Mouse (Mus musculus) forebrain, embryonic 10.5 days (tissue): ENCODE results near the gene Fgfr2. TPM values are rescaled to one million over a fixed set of nuclear protein-coding genes. Genes with fewer than 3 reads are reported as not detected.

Experiments
- DNase-seq: peaks from one replicate; pipeline ENCODE4 v3.0.0-alpha.2; 2017; ENCODE audit warnings: low spot score; ENCODE audit errors: extremely low spot score
- H3K27ac ChIP-seq: fragments of 300-500 bp; sonication (generic); 2 replicates; pipeline ENCODE4 v1.5.1; 2016; ENCODE audit warnings: mild to moderate bottlenecking
- H3K27me3 ChIP-seq: fragments of 300-500 bp; sonication (generic); 2 replicates; pipeline ENCODE4 v1.6.1; 2016; ENCODE audit warnings: mild to moderate bottlenecking; ENCODE audit not compliant: poor library complexity, severe bottlenecking
- H3K36me3 ChIP-seq: fragments of 300-500 bp; sonication (generic); replicated peaks from 2 replicates; pipeline ENCODE4 v1.6.1; 2016; ENCODE audit warnings: mild to moderate bottlenecking, moderate library complexity
- H3K4me1 ChIP-seq: fragments of 300-500 bp; sonication (generic); 2 replicates; pipeline ENCODE4 v1.6.1; 2016
- H3K4me3 ChIP-seq: fragments of 300-500 bp; sonication (generic); 2 replicates; pipeline ENCODE4 v1.5.1; 2016; ENCODE audit warnings: mild to moderate bottlenecking, moderate library complexity
- H3K9me3 ChIP-seq: fragments of 300-500 bp; sonication (generic); 2 replicates; pipeline ENCODE4 v1.6.1; 2016; ENCODE audit warnings: mild to moderate bottlenecking, moderate library complexity
- WGBS: fragments of 180-500 bp; shearing (Covaris S2); methylation state at CpG from one replicate; pipeline ENCODE4 v1.1.7; 2016; 5-methylcytosine and 5-hydroxymethylcytosine counted together
- polyA plus RNA-seq: library from polyadenylated mRNA; unstranded; fragments of >200 nt; fragmentation: Nextera tagmentation; extraction: Ambion mirVana; gene quantifications from 2 replicates; pipeline ENCODE4 v1.2.1, GENCODE M21; 2016

Gene Fgfr2
- polyA plus RNA-seq, 1 experiment from 2014 or later: 55.7 TPM

DNA sequence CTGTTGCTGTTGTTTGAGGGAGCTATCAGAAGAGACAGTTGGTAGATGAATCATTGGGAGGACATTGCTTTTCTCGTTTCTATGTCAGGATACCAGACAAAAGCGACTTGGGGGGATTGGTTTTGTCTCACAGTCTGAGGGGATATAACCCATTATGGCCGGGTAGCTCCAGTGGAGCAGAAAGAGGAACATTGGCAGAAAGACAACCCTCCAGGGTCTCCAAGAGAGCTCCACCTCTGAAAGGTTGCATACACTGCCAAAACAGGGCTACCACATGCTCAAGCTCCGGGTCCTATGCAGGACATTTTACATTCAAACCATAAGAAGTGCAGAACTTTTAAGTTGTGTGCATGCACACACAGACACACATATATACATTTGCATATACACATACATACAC, 1517.7 kb downstream of the Fgfr2 start:
- Histone ChIP-seq H3K27ac (no peak overlapping the region), H3K9me3 (no peaks in the 10 kb centered on the region), H3K4me3 (no peak overlapping the region), H3K36me3 (no peaks in the 10 kb centered on the region), H3K4me1 (peaks cover 18% of the 10 kb centered on the region), H3K27me3 (peaks cover 95% of the 10 kb centered on the region)
- DNase-seq: no peak
- WGBS: 75% methylated on average over 4 of the region's 4 CpGs

DNA sequence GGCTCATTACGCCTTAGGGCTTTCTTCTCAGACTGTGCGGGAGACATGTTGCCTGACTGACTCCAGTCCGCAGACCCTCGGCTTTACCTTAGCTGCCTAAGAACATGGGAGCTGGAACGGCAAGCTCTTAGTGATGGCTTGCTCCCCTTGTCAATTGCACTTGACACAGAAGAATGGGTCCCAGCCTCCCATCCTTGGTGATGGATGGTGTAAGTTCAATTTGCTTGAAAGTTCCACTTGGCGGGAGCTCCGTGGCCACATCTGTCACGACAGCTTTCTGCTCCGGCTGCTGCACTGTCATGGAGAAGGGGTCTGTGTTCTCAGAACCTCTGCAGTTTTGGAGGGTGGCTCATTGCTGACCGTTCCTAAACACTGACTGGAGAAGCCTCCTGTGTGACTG, 1518.2 kb downstream of the Fgfr2 start:
- H3K36me3 ChIP-seq: no peaks in the 10 kb centered on the region
- H3K27ac ChIP-seq: no peak overlapping the region
- H3K9me3 ChIP-seq: no peaks in the 10 kb centered on the region
- no peak for DNase-seq
- peaks cover 18% of the 10 kb centered on the region for H3K4me1 ChIP-seq
- 92% methylated on average over 10 of the region's 10 CpGs for WGBS
- no peak overlapping the region for H3K4me3 ChIP-seq
- H3K27me3 ChIP-seq: peaks cover 100% of the 10 kb centered on the region

DNA sequence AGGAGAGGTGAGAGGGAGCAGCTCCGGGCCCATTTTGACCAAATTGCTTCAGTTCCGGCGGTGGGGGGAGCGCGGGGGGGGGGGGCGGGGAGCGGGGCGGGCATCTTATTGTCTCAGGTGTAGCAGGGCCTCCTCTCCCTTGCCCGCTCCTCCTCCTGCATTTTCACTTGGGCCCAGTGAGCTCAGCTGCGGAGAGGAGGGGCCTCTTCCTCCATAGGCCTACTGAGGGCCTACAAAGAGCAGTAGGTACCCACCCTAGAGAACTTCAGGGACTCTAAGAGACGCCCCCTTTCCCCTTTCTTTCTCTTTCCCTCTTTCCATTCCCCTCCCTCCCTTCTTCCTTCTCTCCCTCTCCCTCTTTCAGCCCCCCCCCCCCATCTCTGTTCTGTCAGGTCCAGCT, 1520.0 kb downstream of the Fgfr2 start:
- Histone ChIP-seq H3K4me3 (no peak overlapping the region), H3K27me3 (peaks cover 99% of the 10 kb centered on the region), H3K36me3 (no peaks in the 10 kb centered on the region), H3K4me1 (peaks cover 33% of the 10 kb centered on the region), H3K9me3 (no peaks in the 10 kb centered on the region), H3K27ac (no peak overlapping the region; the same call in 1 of the 2 replicates)
- WGBS: 6% methylated on average over 7 of the region's 11 CpGs
- DNase-seq: no peak

DNA sequence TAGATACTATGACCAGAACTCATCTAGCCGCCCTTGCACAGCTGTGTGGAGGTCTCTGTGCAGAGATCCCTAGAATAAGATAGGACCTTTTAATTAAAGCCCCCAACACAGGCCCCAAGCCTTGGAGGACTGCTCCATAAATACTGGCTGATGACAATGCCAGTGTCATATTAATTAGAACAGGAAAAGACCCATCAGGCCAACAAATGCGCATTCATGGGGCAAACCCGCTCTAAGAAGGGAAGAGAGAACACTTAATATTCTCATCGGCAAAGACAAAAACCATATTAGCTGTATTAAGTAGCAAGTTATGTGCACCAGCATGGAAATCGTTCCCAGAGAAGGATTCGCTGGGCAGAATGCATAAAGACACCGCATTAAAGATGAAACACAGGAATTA, 1521.0 kb downstream of the Fgfr2 start:
- H3K9me3 ChIP-seq: no peaks in the 10 kb centered on the region
- H3K4me3 ChIP-seq: no peak overlapping the region
- peaks cover 43% of the 10 kb centered on the region for H3K4me1 ChIP-seq
- peaks cover 99% of the 10 kb centered on the region for H3K27me3 ChIP-seq
- no peak overlapping the region for H3K27ac ChIP-seq
- no peak for DNase-seq
- WGBS: 81% methylated on average over 7 of the region's 7 CpGs
- H3K36me3 ChIP-seq: no peaks in the 10 kb centered on the region

DNA sequence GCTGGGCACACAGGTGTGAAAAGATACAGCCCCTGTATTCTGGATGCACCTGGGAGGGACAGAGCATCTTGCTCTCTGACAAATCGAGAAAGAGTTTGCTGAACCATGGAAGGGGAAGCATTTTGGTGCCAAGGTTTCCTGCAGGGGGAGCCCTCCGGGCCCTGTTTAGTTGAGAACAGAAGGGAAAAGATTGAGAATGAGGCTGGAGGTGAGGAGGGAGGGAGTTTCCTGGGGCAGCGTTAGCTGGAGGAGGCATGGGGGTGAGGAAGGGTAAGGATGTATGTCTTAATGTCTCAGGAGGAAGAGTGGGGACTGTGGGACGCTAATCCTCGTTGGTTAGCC, 1524.7 kb downstream of the Fgfr2 start:
- H3K4me1 ChIP-seq: peaks cover 42% of the 10 kb centered on the region

DNA sequence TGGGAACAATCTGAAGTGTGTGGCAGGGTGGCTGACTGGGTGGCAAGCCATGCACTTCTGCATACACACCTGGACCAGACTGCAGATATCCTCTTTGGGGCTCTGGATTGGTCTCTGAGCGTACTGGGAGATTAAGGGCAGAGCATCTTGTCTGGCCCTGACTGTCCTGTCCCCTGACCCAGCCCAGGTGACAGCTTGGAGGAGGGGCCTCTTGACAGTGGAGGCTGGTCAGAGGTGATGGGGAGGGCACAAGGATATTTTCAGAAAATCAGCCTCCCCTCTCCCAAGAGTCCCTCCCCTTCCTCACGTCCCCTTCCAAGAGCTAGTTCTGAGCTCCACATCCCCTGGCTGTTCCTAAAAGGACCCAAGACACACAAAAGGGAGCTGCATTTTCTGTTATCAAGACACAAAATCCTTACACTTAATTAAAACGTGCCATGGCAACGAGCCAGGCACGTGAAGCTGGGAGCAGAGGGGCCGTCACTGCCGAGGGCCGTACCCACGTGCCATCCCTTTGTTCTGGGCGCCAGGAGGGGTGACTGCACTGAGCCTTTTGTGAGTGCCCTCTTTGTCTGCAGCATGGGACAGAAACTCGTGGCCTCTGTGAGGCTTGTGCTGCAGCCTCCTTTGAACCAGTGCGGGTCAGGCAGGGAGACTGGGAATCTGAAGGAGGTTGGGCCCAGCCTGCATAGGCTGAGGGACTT, 1525.2 kb downstream of the Fgfr2 start:
- Histone ChIP-seq H3K36me3 (no peaks in the 10 kb centered on the region), H3K27me3 (peaks cover 99% of the 10 kb centered on the region), H3K27ac (peak overlapping the region; percentile 82), H3K4me3 (peak overlapping the region; percentile 26), H3K4me1 (peaks cover 37% of the 10 kb centered on the region), H3K9me3 (no peaks in the 10 kb centered on the region)
- peak; percentile 87 for DNase-seq
- 8% methylated on average over 12 of the region's 12 CpGs for WGBS

More for the DNA sequence above, 1524.7 kb downstream of the Fgfr2 start:
- Histone ChIP-seq H3K9me3 (no peaks in the 10 kb centered on the region), H3K4me3 (peak overlapping the region; percentile 26), H3K27ac (peak overlapping the region; percentile 82), H3K36me3 (no peaks in the 10 kb centered on the region), H3K27me3 (peaks cover 99% of the 10 kb centered on the region)
- DNase-seq: no peak
- WGBS: 2% methylated on average over 5 of the region's 5 CpGs

DNA sequence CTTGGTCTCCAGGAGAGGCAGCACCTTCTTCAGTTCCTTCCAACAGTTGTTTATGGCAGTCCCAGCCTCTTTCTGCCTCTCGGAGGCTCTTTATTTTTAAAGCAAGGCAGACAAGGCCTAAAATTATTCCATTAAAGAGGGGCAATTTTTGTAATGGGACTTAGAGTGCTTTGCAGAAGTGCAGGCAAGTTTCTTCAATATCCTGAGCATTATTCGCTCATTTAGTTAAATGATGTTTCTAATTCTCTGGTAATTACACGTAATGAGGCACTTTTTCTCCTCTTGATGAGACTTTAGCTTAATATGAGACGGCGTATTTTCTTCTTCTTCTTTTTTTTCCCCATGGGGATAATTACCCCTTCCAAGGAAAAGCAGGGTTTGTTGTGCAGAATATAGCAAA, 1537.6 kb downstream of the Fgfr2 start:
- H3K9me3 ChIP-seq: no peaks in the 10 kb centered on the region
- peaks cover 39% of the 10 kb centered on the region for H3K27me3 ChIP-seq
- no peaks in the 10 kb centered on the region for H3K36me3 ChIP-seq
- no peak for DNase-seq
- WGBS: 87% methylated on average over 5 of the region's 5 CpGs
- H3K27ac ChIP-seq: no peak overlapping the region
- no peak overlapping the region for H3K4me3 ChIP-seq
- H3K4me1 ChIP-seq: no peaks in the 10 kb centered on the region

DNA sequence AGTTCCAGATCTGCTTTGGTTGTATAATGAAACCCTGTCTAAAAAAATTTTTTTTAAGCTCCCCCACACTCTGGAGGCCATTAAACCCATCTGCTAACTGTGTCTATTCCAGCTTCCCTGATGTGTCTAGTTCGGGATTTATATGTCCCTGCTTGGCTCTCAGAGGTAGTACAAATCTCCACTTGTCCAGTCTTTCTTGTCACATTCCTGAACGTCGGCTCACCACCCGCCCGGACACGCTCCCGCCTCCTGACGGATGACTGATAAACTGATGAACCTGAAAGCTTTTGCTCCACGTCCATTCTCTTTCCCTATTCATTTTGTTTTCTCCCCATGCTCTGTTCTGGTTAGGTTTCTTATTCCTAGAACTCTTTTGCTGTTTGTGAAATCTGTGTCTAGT, 1541.0 kb downstream of the Fgfr2 start:
- WGBS: 84% methylated on average over 9 of the region's 9 CpGs
- no peak overlapping the region for H3K27ac ChIP-seq
- no peak overlapping the region for H3K4me3 ChIP-seq
- no peaks in the 10 kb centered on the region for H3K9me3 ChIP-seq
- no peaks in the 10 kb centered on the region for H3K36me3 ChIP-seq
- DNase-seq: no peak
- no peaks in the 10 kb centered on the region for H3K4me1 ChIP-seq
- H3K27me3 ChIP-seq: peaks cover 22% of the 10 kb centered on the region

DNA sequence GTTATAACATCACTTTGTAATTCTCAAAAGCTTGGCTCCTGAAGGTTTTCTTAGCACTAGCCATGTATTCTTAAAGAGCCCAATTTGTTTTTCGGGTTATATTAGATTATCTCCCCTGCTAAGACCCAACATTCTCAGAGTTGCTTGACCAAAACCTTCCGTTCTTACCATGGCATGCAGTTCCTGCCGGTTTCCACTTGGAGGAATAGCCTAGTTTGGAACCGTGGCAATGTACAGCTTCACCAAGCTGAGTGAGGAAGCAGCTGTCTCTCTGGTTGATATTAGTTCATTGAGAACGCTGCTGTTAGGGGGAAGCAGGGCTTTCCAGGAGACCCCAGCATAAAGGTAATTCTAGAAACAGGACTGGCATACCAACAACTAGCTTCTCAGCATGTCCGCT, 1547.9 kb downstream of the Fgfr2 start:
- WGBS: 81% methylated on average over 6 of the region's 6 CpGs

DNA sequence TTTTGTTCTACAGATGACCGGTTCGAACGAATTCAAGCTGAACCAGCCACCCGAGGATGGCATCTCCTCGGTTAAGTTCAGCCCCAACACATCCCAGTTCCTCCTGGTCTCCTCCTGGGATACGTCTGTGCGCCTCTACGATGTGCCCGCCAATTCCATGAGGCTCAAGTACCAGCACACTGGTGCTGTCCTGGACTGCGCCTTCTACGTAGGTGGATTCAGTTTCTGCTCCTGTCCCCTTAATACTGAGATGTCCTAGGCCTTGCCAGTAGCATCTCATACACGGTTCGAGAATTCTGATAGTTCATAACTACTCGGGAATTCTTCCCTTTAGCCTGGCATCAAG, 1562.5 kb downstream of the Fgfr2 start:
- peaks cover 41% of the 10 kb centered on the region for H3K27me3 ChIP-seq
- no peaks in the 10 kb centered on the region for H3K9me3 ChIP-seq
- H3K36me3 ChIP-seq: peaks cover 39% of the 10 kb centered on the region
- WGBS: 1% methylated on average over 14 of the region's 14 CpGs
- DNase-seq: no peak
- H3K27ac ChIP-seq: peak overlapping the region; percentile 99
- H3K4me1 ChIP-seq: peaks cover 40% of the 10 kb centered on the region
- H3K4me3 ChIP-seq: peak overlapping the region; percentile 87

More for the DNA sequence above, 1547.9 kb downstream of the Fgfr2 start:
- no peak for DNase-seq
- no peaks in the 10 kb centered on the region for H3K9me3 ChIP-seq
- peaks cover 44% of the 10 kb centered on the region for H3K36me3 ChIP-seq
- no peak overlapping the region for H3K27ac ChIP-seq
- no peaks in the 10 kb centered on the region for H3K27me3 ChIP-seq
- no peaks in the 10 kb centered on the region for H3K4me1 ChIP-seq
- no peak overlapping the region for H3K4me3 ChIP-seq

DNA sequence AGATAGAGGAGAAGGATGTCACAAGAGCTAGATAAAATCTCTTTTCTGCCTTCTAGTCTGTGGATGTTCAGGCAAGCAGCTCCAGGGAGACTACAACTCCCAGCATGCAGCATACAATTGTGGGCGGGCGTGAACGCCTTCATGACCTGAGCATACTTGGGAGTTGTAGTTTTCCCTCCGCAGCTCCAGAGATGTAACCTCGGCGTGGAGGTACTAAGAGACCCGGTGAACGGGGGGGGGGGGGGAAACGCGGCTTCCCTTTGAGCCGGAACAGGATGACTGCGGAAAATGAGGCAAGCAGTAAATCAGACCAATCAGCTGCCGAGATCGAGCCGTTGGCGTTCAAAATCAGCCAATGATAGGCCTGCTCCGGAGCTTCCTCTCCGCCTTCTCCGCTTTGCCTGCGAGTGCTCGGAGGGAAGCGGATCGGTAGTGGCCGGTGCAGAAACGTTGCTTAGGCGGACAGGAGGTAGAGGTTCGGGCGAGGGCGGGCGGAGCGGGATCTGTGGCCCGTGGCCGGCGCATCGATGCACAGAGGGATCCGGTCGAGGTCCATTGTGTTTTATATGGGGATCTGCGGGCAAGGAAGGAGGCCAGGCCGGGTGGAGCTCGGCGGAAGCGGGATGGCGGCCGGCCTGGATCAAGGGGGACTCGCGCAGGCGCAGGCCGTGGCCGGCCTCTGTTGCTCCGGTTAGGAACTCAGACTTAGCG, 1563.0 kb downstream of the Fgfr2 start, which contains the start of gene Bub3:
Bub3 (plus strand) TSS at position 237 of the 711 bp plus-strand sequence.
- Histone ChIP-seq H3K4me1 (peaks cover 45% of the 10 kb centered on the region), H3K36me3 (peaks cover 34% of the 10 kb centered on the region), H3K27ac (peak within 1 kb of the TSS; percentile 99), H3K9me3 (no peaks in the 10 kb centered on the region), H3K4me3 (peak within 1 kb of the TSS; percentile 87), H3K27me3 (peaks cover 46% of the 10 kb centered on the region)
- WGBS: 0% methylated on average over 45 of the region's 51 CpGs
- DNase-seq: peak; percentile 93

DNA sequence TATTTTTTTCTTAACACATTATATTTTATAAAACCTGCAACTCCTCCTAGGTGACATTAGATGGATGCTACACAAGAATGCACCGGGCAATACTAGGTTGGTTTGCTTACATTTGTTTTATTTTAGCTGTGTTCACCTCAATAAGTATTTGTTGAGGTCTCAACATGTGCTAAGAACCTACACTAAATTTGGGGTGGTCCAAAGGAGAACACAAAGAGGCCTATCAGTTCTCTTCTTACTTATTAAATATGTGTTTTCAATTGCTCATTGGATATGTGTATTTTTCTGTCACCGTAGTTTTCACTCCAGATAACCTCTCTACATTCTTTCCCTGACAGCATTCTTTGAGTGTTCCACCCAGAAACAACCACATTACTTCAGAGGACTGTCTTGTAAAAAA, 1565.4 kb downstream of the Fgfr2 start:
- no peak for DNase-seq
- Histone ChIP-seq H3K9me3 (no peaks in the 10 kb centered on the region), H3K4me3 (no peak overlapping the region), H3K27me3 (peaks cover 70% of the 10 kb centered on the region), H3K36me3 (peaks cover 11% of the 10 kb centered on the region), H3K27ac (no peak overlapping the region), H3K4me1 (peaks cover 59% of the 10 kb centered on the region)
- 41% methylated on average over 2 of the region's 2 CpGs for WGBS

DNA sequence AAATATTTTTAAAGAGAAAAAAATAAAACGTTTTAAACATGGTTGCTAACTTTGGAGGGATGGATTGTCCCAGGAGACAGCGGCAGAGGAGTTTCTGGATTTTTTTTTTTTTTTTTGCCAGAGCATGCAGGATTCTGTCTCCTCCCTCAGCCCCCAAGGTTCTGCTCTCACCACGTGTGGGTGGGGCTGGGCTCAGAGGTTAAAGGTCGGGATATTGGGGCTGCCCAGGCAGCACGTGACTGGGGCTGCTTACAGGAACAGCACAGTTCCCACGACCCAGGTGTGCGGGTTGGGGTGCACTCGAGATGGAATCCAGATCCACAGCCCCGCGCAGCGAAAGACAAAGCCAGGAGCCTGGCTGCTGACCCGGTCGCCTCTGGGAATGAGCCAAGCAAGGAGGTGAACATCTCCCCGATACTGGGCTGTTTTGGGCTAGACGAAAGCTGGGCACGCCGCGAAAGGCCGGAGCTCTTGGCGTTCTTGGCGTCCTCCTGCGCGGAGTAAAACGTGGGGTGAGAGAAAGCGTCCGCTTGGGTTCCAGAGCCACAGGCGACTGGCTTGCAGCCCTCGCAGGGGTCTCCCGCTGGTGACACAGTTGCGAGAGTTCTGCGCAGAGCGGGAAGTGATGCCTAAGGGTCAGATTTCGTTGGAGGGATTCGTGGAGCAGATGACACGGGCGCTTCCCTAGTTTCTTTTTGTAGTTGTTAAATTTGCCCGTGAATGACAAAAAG, 1566.4 kb downstream of the Fgfr2 start:
- Histone ChIP-seq H3K27me3 (peaks cover 81% of the 10 kb centered on the region), H3K9me3 (no peaks in the 10 kb centered on the region), H3K4me1 (peaks cover 56% of the 10 kb centered on the region), H3K27ac (no peak overlapping the region), H3K4me3 (peak overlapping the region; percentile 29), H3K36me3 (peaks cover under 1% of the 10 kb centered on the region)
- WGBS: under 1% methylated on average over 37 of the region's 37 CpGs
- peak; percentile 50 for DNase-seq
